Mouse (Mus musculus): Measurements from ENCODE around the gene Psmb7.

- TF ChIP-seq CTCF (IDR thresholded peaks at IDR 0.05; ENCODE audit: borderline replicate concordance, control insufficient read depth, extremely low read depth, insufficient read depth, low read length, poor library complexity) (no peak), POLR2A (IDR thresholded peaks at IDR 0.05; ENCODE audit: control insufficient read depth, extremely low read depth, insufficient read depth, low read length, poor library complexity) (no peak)
These were observed 81.3 kb downstream of the Psmb7 start for GRCm38 (mm10) chr2:38562596-38562995.

Measured in thymus, adult 2 months (tissue).